Mouse (Mus musculus) intestine, embryonic 15.5 days (tissue): ENCODE measurements around the gene Astl. TPM values are rescaled to one million over a fixed set of nuclear protein-coding genes. Genes with fewer than 3 reads are reported as not detected.

Experiments
- ATAC-seq: fragments of 200-750 bp; cut with Nextera tagmentation; 2 replicates; pipeline ENCODE4 v1.8.0; 2017; ENCODE audit warnings: moderate TSS enrichment, moderate library complexity
- H3K27ac ChIP-seq: fragments of 300-500 bp; sonication (generic); 2 replicates; pipeline ENCODE4 v1.5.1; 2015; ENCODE audit warnings: mild to moderate bottlenecking, inconsistent platforms
- H3K27me3 ChIP-seq: fragments of 300-500 bp; sonication (generic); replicated peaks from 2 replicates; pipeline ENCODE4 v1.6.1; 2015; ENCODE audit warnings: inconsistent platforms
- H3K36me3 ChIP-seq: fragments of 300-500 bp; sonication (generic); 2 replicates; pipeline ENCODE4 v1.6.1; 2015; ENCODE audit warnings: inconsistent platforms
- H3K4me1 ChIP-seq: fragments of 300-500 bp; sonication (generic); replicated peaks from 2 replicates; pipeline ENCODE4 v1.6.1; 2015; ENCODE audit warnings: inconsistent platforms
- H3K4me2 ChIP-seq: fragments of 300-500 bp; sonication (generic); replicated peaks from 2 replicates; pipeline ENCODE4 v1.6.1; 2015; ENCODE audit warnings: mild to moderate bottlenecking, inconsistent platforms
- H3K4me3 ChIP-seq: fragments of 300-500 bp; sonication (generic); replicated peaks from 2 replicates; pipeline ENCODE4 v1.5.1; 2015; ENCODE audit warnings: inconsistent platforms
- H3K9ac ChIP-seq: fragments of 300-500 bp; sonication (generic); 2 replicates; pipeline ENCODE4 v1.6.1; 2015; ENCODE audit warnings: inconsistent platforms
- H3K9me3 ChIP-seq: fragments of 300-500 bp; sonication (generic); 2 replicates; pipeline ENCODE4 v1.6.1; 2016; ENCODE audit warnings: inconsistent platforms
- WGBS: fragments of 180-500 bp; shearing (Covaris S2); methylation state at CpG from one replicate; pipeline ENCODE4 v1.1.7; 2015; 5-methylcytosine and 5-hydroxymethylcytosine counted together
- polyA plus RNA-seq: library from polyadenylated mRNA; unstranded; fragments of >200 nt; fragmentation: Nextera tagmentation; extraction: Ambion mirVana; gene quantifications from 2 replicates; pipeline ENCODE4 v1.2.1, GENCODE M21; 2015

The Astl gene
- polyA plus RNA-seq, 1 experiment from 2014 or later: not detected

DNA sequence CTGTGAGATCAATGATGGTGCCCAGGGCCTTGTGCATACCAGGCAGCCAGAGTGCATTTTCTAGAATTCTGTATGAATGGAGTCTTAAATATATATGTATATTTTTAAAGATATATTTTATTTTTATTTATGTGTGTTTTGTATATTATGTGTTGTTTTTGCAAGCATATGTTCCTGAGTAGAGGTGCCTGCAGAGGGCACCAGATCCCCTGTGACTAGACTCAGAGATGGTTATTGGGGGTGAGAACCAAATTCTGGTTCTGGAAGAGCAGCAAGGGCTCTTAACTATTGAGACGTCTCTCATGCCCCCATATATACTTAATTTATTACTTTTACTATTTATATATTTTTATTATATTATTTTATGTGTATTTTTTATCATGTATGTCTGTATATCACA, 27.2 kb upstream of the Astl start:
- H3K9ac ChIP-seq: no peak overlapping the region
- H3K9me3 ChIP-seq: no peaks in the 10 kb centered on the region
- no peak for ATAC-seq
- no peak overlapping the region for H3K27ac ChIP-seq
- H3K36me3 ChIP-seq: no peaks in the 10 kb centered on the region
- no peaks in the 10 kb centered on the region for H3K4me1 ChIP-seq
- H3K4me3 ChIP-seq: no peak overlapping the region
- H3K4me2 ChIP-seq: no peak overlapping the region
- 91% methylated on average over 1 of the region's 1 CpGs for WGBS
- no peaks in the 10 kb centered on the region for H3K27me3 ChIP-seq

DNA sequence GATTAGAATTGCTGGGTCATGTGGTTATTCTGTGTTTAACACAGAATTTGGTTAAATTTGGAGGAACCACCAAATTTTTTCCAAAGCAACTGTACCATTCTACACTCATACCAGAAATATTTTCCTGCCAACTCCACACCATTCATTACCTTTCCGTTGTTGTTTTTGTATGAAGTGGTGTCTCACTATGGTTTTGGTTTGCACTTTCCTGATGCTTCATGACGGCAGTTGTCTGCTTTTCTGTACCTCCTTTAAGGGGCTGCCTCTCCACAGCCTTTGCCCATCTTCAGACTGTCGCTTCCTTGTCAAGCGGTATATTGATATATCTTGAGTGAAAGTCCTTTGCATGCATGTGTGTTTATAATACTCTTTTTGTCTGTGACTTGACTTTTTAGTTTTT, 25.6 kb upstream of the Astl start:
- ATAC-seq: no peak
- Histone ChIP-seq H3K4me2 (no peak overlapping the region), H3K9me3 (no peaks in the 10 kb centered on the region), H3K27ac (no peak overlapping the region), H3K4me3 (no peak overlapping the region), H3K27me3 (no peaks in the 10 kb centered on the region), H3K9ac (no peak overlapping the region), H3K4me1 (no peaks in the 10 kb centered on the region), H3K36me3 (no peaks in the 10 kb centered on the region)
- 92% methylated on average over 4 of the region's 4 CpGs for WGBS

DNA sequence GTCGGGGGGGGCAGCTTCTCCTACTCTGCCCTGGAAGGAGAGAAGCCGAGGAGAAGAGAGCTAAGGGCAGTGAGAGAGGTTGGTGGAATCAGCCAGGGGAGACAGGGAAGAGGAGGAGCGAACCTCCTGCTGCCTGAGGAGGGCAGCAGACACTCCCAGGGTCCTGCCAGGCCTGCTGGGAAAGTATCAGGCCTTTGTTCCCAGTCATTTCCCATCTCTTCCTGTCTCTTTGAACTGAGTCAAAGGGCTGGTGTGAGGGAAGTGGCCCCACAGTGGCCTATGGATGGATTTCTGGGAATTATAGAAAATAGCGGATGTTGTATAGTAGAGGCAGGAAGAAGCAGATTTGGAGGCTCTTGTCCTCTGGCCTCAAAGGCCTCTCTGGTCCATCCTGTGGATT, 24.6 kb upstream of the Astl start:
- Histone ChIP-seq H3K27me3 (no peaks in the 10 kb centered on the region), H3K27ac (peak overlapping the region; percentile 19; the same call in 1 of the 2 replicates), H3K36me3 (no peaks in the 10 kb centered on the region), H3K4me3 (no peak overlapping the region), H3K4me1 (no peaks in the 10 kb centered on the region), H3K4me2 (no peak overlapping the region), H3K9ac (no peak overlapping the region), H3K9me3 (no peaks in the 10 kb centered on the region)
- no peak for ATAC-seq
- 57% methylated on average over 4 of the region's 4 CpGs for WGBS

DNA sequence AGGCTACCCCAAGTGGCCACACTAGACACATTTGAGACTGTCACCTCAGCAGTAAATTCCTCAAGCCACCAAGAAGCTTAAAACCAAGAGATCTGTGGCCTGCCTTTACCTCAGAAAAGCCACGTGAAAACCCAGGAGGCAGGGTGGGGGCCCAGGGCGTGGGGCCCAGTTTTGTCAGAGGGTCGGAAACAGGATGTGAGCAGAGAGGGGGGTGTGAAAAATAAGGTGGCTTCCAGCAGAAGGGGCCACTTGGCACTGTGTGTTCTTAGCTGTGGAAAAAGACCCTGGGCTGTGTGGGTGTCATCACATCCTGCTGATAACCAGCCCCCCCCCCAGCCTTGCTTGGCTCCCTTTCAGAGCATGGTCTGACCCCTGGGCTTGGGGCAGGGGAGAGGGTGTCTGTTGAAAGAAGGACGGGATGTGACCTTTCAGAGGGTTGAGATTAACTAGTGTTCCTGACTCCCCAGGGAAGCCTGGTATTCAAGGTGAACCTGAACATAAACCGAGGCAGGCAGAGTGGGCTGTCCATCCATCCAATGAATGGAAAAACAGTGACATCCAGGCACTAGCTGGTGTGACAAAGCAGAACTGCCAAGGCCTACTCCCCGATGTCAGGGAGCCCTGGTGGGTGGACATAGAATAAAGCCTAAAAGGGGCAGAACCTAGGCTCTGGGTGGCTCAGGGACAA, 23.8 kb upstream of the Astl start:
- Histone ChIP-seq H3K36me3 (no peaks in the 10 kb centered on the region), H3K27me3 (no peaks in the 10 kb centered on the region), H3K4me3 (no peak overlapping the region), H3K4me2 (no peak overlapping the region), H3K27ac (peak overlapping the region; percentile 19; the same call in 1 of the 2 replicates), H3K4me1 (no peaks in the 10 kb centered on the region), H3K9me3 (no peaks in the 10 kb centered on the region), H3K9ac (no peak overlapping the region)
- 71% methylated on average over 6 of the region's 6 CpGs for WGBS
- no peak for ATAC-seq

DNA sequence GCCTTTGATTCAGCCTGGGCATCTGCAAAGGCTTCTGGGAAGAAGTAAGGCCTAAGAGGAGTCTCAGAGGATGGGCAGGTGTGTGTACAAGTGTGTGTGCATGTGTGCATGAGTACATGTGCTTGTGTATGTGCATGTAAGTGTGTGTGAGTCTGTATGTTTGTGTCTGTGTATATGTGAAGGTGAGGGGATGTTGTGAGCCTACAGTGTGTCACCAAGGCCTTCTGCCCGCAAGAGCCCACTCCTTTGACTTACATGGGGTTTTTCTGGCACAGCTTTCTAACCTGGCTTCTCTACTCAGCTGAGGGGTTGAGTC, 23.3 kb upstream of the Astl start:
- Histone ChIP-seq H3K36me3 (no peaks in the 10 kb centered on the region), H3K4me3 (no peak overlapping the region), H3K4me1 (no peaks in the 10 kb centered on the region), H3K27ac (no peak overlapping the region), H3K9ac (no peak overlapping the region), H3K27me3 (no peaks in the 10 kb centered on the region), H3K4me2 (no peak overlapping the region), H3K9me3 (no peaks in the 10 kb centered on the region)
- WGBS: 96% methylated on average over 1 of the region's 1 CpGs
- no peak for ATAC-seq

DNA sequence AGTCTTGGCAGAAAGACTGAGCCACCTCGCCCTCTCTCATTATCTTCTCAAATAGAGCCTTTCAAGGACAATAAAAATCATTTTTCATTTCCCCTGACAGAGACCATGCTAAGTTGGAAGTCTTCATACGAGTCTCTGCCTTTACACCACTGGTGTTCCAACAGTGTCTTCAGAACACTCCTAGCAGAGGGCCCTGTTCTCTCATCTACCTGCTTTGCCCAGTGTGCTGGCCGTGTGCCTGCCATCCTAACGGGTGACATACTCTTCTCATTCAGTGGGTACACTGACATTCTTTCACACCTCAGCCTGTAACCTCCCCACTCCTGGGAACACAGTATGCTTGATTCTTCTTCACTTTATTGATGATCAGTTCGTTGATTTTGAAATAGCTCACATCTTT, 22.0 kb upstream of the Astl start:
- H3K27ac ChIP-seq: no peak overlapping the region
- no peak overlapping the region for H3K4me2 ChIP-seq
- no peak for ATAC-seq
- H3K4me3 ChIP-seq: no peak overlapping the region
- H3K36me3 ChIP-seq: no peaks in the 10 kb centered on the region
- H3K9me3 ChIP-seq: no peaks in the 10 kb centered on the region
- H3K27me3 ChIP-seq: no peaks in the 10 kb centered on the region
- H3K9ac ChIP-seq: no peak overlapping the region
- H3K4me1 ChIP-seq: no peaks in the 10 kb centered on the region
- WGBS: 74% methylated on average over 5 of the region's 5 CpGs

DNA sequence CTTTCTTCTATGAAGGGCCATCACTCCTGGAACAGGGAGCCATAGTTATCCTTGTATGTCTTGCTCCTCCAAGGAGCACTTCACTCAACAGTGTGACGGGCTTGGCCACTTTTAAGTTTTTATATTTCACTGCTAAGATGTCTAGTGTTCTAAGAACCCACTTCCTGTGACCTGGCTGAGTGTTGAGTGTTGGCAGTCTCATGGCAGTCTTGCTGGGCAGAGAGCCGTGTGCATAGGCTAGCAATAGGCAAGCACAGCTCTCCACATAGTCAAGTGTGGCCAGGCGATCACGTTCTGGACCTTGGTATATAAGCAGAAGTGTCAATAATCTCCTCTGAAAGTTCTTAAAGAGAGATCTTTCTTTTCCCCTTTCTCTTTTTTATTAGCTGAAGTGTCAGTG, 20.3 kb upstream of the Astl start:
- WGBS: 83% methylated on average over 4 of the region's 4 CpGs
- Histone ChIP-seq H3K4me3 (no peak overlapping the region), H3K4me1 (no peaks in the 10 kb centered on the region), H3K27me3 (no peaks in the 10 kb centered on the region), H3K27ac (no peak overlapping the region), H3K9ac (no peak overlapping the region), H3K36me3 (no peaks in the 10 kb centered on the region), H3K9me3 (no peaks in the 10 kb centered on the region), H3K4me2 (no peak overlapping the region)
- ATAC-seq: no peak

DNA sequence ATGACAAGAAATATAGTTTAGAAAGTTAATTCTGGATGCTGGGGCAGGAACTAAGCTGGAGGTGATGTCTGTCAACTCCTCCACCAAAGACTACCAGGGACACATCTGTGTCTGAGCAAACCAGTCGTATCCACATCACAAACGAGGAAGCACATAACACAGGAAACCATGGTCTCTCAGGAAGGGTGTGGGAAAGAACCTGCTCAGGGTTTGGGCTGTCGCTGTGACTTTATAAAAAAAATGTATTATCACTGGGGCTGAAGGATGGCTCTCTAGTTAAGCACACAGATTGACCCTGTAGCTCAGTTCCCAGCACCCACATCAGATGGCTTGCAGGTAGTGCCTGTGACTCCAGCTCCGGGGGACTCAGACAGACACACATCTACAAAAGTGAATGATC, 19.4 kb upstream of the Astl start:
- H3K9ac ChIP-seq: no peak overlapping the region

DNA sequence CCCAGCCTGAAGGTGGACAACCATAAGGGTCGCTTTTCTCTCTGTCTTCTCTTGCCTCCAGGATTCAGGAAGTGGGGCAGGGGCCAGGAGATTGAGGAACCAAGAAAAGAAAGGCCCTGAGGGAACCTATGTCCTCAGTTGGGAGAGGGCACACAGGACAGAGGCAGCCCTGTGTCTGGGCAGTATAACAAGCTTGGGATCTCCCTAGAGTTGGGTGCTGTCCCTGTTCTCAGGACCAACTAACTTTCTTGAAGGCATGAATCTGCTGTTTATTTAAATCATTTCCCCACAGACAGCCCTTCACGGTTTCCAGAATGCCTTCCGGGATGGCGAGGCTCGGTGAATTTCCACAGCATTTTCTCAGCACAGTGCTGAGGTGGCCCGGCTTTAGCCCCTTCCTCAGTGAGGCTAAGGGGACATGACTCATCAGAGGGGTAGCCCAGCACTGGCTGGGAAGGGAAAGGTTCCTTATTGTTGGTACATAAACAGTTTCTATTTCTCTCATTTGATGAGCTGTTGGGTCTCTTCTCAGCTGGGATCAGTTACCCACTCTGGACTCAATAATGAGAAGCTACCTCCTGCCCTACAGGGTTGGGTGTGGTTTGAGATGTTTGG, 15.7 kb upstream of the Astl start:
- Histone ChIP-seq H3K9me3 (no peaks in the 10 kb centered on the region), H3K4me1 (no peaks in the 10 kb centered on the region), H3K27ac (no peak overlapping the region), H3K27me3 (no peaks in the 10 kb centered on the region), H3K4me2 (no peak overlapping the region), H3K9ac (no peak overlapping the region), H3K36me3 (no peaks in the 10 kb centered on the region), H3K4me3 (no peak overlapping the region)
- no peak for ATAC-seq
- 64% methylated on average over 6 of the region's 6 CpGs for WGBS

More for the DNA sequence above, 19.4 kb upstream of the Astl start:
- Histone ChIP-seq H3K27ac (no peak overlapping the region), H3K4me2 (no peak overlapping the region), H3K27me3 (no peaks in the 10 kb centered on the region), H3K9me3 (no peaks in the 10 kb centered on the region), H3K36me3 (no peaks in the 10 kb centered on the region), H3K4me1 (no peaks in the 10 kb centered on the region), H3K4me3 (no peak overlapping the region)
- WGBS: 73% methylated on average over 4 of the region's 4 CpGs
- ATAC-seq: no peak

DNA sequence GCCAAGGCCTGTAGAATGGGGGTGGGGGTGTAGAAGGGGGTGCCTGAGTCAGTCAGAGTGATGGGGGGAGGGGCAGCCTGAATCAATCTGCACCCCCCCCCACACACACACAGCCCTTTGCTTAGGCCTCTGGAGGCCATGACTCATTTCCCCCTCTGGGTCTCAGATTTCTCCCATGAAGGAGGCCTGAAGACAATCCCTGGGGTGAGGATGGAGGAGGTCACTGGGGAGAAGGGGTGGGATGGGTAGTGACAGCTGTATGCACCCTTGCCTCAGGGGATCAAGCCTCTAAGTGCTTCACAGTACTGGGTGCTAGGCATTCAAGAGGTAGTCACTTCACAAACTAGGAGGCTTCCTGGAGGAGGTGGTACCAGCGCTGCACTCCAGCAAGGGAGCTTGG, 14.8 kb upstream of the Astl start:
- ATAC-seq: no peak
- no peaks in the 10 kb centered on the region for H3K27me3 ChIP-seq
- H3K9ac ChIP-seq: no peak overlapping the region
- no peaks in the 10 kb centered on the region for H3K4me1 ChIP-seq
- no peak overlapping the region for H3K4me3 ChIP-seq
- H3K9me3 ChIP-seq: no peaks in the 10 kb centered on the region
- no peak overlapping the region for H3K4me2 ChIP-seq
- 85% methylated on average over 1 of the region's 1 CpGs for WGBS
- H3K36me3 ChIP-seq: no peaks in the 10 kb centered on the region
- H3K27ac ChIP-seq: no peak overlapping the region

DNA sequence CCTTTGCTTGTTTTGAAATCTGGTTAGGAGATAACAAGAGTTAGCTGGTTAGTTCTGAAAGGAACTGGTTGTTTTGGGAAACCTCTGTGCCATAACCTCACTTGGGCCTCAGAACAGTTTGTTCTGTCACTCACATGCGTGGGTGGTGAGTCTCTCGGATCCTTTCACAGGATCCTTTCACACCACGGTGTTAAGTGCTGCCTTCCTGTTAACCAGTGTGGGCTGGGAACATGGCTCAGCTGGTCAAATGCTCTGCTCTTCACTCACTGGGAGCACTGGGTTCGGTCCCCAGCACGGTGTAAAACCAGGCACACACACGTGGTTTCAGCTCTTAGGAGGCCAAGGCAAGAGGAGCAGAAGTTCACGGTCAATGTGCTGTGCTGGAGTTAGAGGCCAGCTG, 14.0 kb upstream of the Astl start:
- 46% methylated on average over 7 of the region's 7 CpGs for WGBS
- Histone ChIP-seq H3K4me3 (no peak overlapping the region), H3K36me3 (no peaks in the 10 kb centered on the region), H3K9ac (no peak overlapping the region), H3K9me3 (no peaks in the 10 kb centered on the region), H3K27me3 (no peaks in the 10 kb centered on the region), H3K27ac (no peak overlapping the region), H3K4me1 (no peaks in the 10 kb centered on the region), H3K4me2 (no peak overlapping the region)
- no peak for ATAC-seq

DNA sequence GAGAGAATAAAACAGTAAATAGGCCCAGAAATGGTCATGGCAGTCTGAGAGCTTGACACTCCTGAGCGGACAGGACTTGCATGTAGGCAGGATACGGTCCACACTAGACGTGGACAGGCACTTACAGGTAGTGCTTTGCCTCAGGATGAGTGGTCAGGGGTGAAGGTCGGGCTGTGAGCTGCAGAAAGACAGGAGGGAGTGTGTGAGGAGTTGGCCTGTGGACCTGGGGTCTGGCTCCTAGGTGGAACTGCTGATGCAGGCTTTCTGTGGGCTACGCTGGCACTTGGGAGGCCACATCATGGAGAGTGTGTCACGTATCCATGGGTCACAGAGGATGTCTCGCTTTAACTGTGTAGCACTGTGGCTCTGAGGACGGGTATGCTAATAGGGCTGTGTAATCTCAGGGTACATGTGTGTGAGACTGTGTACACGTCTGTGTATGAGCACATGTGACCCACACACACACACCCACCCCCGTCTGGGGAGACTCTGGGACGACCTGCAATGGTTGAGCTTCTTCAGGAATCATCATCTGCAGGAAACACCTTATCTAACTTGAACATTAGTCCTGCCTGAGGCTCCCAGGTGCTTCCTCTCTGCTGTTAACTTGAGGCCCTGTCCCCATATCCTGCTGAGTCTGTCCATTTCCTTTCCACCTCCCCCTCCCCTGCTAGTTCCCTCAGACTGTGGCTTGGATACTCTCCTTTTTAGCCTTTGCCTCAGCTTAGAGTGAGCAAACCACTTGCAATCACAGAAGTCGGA, 10.2 kb upstream of the Astl start:
- ATAC-seq: no peak
- H3K27me3 ChIP-seq: 0 out of 2 replicates have a peak, but pooled peaks cover 2% of the 10 kb centered on the region
- H3K4me3 ChIP-seq: no peak overlapping the region
- no peak overlapping the region for H3K27ac ChIP-seq
- no peak overlapping the region for H3K4me2 ChIP-seq
- no peaks in the 10 kb centered on the region for H3K4me1 ChIP-seq
- no peaks in the 10 kb centered on the region for H3K36me3 ChIP-seq
- 68% methylated on average over 12 of the region's 12 CpGs for WGBS
- no peaks in the 10 kb centered on the region for H3K9me3 ChIP-seq
- H3K9ac ChIP-seq: no peak overlapping the region
